Mouse (Mus musculus) kidney, postnatal 25 days (tissue): ENCODE results near the gene Emc10.

Experiments
- DNase-seq, 2 experiments: peaks; one replicate each; pipeline ENCODE4 v3.0.0; 2021; ENCODE audit warnings: mixed read lengths in 2 of 2

The Emc10 gene

GRCm38 (mm10) chr7:44525126-44525832 is 28.9 kb upstream of the Emc10 start:
- peak; percentile 92 to 96 for DNase-seq

DNA sequence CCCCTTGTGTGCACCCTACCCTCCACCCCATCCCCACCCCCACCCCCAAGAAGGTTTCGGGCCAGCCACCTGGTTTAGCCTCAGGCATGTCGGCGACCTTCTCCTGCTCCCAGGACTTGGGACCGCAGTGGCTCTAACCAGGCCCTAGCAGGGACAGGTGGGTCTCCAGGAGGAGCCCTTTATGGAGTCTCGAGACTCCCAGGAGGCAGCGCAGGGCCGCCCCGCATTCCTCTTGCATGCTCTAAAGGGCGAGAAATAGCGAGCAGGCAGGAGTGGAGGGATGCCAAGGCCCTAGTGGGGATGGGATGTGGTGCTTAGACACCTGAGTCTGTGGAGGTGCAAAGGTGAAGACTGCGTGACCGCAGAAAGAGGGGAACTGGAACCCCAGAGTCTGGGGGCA is 28.2 kb upstream of the Emc10 start, which contains the start of gene Mybpc2:
TSS of gene Mybpc2 (minus strand) at position 155 of the 400 bp plus-strand sequence.
- peak; percentile 48 to 64 for DNase-seq

- no peak for DNase-seq
Observed at GRCm38 (mm10) chr7:44523056-44523455, 26.7 kb upstream of the Emc10 start.

GRCm38 (mm10) chr7:44521710-44522109 is 25.4 kb upstream of the Emc10 start:
- DNase-seq = peak; percentile 75 to 76

DNA sequence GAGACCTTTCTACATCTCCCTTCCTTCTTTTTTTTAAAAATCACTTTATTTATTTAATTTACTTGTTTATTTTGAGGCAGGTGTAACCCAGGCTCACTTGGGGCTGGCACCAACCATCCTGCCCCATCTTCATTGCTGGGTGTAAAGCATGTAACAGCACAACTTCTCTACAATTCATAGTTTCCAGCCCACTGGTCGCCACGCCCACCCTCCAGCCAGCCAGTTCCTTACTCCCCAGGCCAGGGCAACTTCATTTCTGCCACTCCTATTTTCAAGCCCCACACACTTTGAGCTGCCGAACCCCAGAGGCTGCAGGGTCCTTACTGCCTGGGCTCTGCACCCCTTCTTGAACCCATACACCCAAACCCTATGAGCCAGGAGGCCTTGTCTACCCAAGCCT is 24.7 kb upstream of the Emc10 start:
- DNase-seq = no peak

DNA sequence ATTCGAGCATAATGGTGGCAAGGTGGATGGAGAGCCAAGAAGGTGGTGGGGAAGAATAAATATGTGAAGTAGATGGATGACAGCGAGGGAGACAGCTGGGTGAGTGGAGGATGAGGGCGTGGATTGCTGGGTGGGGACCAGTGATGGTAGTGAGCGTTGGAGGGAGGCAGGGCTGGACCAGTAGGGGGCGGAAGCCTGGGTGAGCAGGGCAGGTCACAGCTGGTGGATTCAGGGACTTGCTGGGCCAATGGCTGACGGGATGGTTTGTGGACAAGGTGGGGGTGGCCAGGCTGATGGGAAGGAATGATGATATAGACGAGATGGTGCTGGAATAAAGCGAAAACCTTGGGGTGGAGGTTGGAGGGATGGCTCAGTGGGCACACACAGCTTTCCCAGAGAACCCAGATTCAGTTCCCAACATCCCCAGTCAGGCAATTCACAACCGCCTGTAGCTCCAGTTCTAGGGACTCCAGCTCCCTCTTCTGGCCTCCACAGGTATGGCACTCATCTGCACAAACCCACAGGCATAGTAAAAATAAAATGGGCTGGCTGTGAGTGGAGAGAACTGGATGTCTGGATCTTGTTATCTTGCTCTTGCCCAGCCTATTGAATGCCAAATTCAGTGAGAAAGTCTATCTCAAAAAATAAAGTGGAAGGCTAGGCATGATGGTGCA is 23.0 kb upstream of the Emc10 start:
- DNase-seq = no peak

DNA sequence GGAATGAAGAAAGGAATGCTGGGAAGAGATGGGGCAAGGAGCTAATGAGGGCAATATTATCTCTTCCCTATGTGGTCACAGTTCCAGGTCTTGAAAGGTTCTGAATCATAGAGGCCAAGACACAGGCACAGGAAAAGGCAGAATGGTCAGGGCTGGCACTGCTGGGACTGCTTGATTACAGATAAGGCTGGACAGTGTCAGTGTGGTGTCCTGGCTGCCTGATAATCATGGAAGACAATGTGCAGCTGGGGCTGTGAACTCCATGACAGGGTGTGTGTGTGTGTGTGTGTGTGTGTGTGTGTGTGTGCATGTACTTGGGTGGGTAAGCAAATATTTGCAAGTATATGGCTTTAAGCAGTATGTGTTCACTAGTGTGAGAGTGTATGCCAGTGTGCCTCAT is 11.2 kb upstream of the Emc10 start:
- no peak for DNase-seq

DNA sequence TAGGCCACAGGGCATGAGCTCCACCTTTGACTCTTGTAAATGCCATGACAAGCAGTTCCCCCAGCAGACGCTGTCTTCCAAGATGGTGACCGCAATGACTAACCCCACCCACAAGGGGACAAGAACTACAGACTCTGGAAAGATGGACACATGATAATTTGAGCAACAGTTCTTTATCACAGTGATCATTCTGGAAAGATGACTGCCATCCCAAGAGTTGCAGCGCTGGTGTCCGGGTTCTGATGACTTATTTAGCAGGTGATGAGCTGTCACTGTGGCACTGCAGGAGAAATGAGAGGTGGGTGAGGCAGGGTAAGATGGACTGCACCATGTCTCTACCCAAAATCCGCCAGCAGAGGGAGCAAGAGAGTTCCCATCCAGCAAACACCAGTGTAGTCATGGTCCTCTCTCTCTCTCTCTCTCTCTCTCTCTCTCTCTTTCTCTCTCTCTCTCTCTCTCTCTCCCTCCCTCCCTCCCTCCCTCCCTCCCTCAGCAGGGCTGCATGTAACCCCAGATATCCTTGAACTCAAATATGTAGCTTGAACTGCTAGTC is 5.3 kb upstream of the Emc10 start:
- DNase-seq = peak; percentile 72 to 82

DNA sequence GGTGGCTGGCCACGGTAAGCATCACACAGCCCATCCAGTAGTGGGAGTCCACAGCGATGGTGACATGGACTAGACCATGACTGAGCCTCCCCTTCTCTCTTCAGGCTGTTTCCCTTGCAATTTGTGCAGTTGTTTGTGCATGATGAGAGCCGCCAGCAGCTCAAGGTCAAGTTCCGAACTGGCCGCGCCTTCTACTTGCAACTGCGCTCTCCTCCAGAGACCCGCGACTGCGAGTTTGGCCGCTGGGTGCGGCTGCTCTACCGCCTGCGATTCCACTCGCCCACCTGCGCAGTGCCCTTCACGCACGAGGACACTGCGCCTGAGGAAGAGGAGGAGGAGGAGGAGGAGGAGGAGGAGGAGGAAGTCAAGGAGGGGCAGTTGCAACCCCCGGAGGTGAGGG is 3.7 kb upstream of the Emc10 start:
- peak in 1 of 2 experiments; percentile 31 for DNase-seq

- DNase-seq = no peak
Observed at GRCm38 (mm10) chr7:44498922-44499321, 2.6 kb upstream of the Emc10 start.

DNA sequence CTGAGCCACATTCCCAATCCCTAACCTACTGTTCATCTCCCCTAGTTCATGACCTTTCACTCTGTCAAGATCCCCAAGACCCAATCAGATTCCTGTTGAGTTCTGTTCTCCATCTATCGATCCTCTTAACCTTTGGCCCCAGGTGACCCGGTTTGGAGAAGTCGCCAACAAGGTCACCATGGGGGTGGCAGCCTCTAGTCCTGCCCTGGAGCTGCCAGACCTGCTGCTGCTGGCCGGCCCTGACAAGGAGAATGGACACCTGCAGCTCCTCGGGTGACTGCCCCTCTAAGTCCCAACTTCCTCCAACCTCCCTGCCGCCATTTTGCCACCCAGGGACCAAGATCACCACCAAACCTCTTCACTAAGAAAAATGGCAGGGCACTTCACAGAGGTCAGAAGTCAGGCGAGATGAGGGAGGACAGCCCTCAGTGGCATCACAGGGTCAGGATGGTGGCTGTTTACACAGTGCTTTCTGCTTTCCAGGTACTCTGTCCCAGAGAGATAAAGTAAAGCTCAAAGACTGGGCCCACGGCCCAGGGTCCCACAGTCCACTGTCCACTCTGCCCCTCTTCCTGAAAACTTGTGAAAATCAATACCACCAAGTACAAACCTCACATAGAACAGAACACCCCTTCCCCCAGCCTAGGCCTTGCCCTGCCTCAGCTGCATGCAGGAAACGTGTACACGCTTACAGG is 1.2 kb upstream of the Emc10 start:
- DNase-seq = peak in 1 of 2 experiments; percentile 33

DNA sequence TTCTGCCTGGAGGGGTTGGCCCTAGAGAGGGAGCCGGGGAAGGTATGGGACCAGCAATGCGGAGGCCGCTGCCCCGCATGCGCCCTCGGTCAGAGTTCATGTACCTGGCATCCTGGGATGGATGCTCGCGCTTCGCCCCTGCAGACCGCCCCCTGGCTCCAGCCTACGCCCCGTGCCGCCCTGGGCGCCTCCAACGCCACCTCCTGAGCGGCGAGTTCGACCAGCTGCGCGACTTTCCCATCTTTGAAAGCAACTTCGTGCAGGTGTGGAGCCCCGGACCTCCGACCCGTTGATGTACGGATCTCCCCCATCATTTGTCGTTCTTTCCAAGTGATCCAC is 411 bp upstream of the Emc10 start:
- no peak for DNase-seq

GRCm38 (mm10) chr7:44495086-44495485 is 1.2 kb downstream of the Emc10 start:
- DNase-seq = no peak

DNA sequence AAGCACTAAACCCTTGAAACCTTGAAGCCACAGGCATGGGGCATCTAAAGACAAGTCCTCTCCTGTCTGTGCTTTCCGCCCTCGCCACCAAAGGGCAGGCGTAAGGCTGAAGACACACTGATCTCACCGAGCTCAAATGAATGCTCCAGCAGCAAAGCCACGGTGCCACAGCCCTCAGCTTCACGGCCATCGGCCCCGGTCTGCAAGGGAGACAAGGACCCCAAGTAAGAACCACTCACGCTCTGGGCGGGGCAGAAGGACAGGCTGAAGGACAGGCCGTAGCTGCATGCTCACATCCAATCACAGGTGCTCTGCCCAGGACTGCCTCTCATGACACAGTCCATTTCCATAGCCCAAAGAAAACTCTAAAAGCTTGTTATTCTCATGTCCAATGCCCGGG is 1.6 kb downstream of the Emc10 start:
- peak in 1 of 2 experiments; percentile 35 for DNase-seq

GRCm38 (mm10) chr7:44492166-44492826 is 4.0 kb downstream of the Emc10 start:
- DNase-seq = peak in 1 of 2 experiments; percentile 32

DNA sequence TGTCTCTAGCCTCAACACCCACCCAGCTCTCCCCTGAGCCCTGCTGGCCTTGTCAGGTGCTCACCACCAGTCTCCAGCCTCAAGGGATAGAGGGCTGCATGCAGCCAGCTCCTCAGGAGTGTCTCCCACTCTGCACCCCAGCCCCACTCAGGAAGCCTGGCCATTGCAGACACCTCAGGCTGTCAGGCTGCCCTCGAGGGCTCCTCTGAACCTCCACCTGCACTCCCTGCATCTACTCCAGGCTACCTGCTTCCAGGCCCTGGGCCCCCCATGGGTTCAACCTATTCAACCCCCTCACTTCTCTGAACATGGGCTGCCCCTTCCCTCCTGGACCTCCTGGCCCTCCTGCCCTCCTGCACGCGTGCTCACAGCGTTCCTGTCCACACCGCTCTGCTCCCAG is 4.9 kb downstream of the Emc10 start:
- DNase-seq = no peak

GRCm38 (mm10) chr7:44490281-44490680 is 6.0 kb downstream of the Emc10 start:
- DNase-seq = no peak

DNA sequence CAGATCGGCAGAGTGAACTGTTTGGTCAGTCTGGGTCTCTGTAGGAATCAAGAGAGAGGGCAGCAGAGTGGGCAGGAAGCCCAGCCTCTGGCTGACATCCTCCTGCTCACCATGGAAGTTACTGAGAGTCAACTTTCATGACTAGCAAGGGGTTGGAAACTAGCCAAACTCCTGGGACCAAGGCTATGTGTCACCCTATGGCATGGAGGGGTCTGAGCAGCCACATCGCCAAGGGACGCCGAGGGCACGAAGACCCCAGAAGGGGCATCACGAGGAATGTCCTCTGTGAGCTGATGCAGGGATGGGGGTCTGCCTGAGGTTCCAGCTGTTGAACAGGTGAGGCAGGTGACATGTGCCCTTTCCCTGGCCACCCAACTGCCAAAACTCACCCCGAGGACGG is 7.8 kb downstream of the Emc10 start:
- DNase-seq = peak in 1 of 2 experiments; percentile 38

DNA sequence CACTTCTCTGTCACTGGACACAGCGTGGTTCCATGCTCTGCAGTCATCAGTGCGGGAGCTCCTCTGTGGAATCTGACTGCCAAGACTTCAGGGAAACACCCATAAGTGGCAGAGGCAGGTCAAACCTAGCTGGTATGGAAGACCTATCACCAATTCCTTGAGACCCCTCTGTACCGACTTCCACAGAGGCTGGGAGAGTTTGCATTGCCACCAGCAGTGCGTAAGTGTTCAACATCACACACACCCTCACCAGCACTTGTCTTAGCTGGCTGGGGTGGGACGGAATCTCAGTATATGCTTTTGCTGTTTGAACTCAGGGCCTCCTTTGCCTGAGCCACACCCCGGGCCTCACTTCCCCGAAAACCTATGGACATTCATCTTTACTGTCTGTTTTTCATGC is 8.4 kb downstream of the Emc10 start:
- no peak for DNase-seq

- no peak for DNase-seq
Observed at GRCm38 (mm10) chr7:44486927-44487575, 9.3 kb downstream of the Emc10 start.

GRCm38 (mm10) chr7:44485572-44486195 is 10.6 kb downstream of the Emc10 start:
- no peak for DNase-seq
